Mouse (Mus musculus): ENCODE measurements around the gene Dync1i2. TPM values are rescaled to one million over a fixed set of nuclear protein-coding genes. Genes with fewer than 3 reads are reported as not detected.
A peak's percentile ranks its signal among the peaks of the same experiment; 100 is the strongest.

Gene Dync1i2
- polyA plus RNA-seq, 1 experiment = 67.3 TPM

GRCm38 (mm10) chr2:71231951-71232350, 20.4 kb downstream of the Dync1i2 start:
- Histone ChIP-seq H3K27me3 (ENCODE audit: control insufficient read depth, insufficient read depth, insufficient read length) (no peaks in the 10 kb centered on the region), H3K4me3 (no peak overlapping the region), H3K4me2 (ENCODE audit: low read depth) (peak overlapping the region; percentile 41), H3ac (ENCODE audit: control insufficient read depth, insufficient read length) (no peak overlapping the region), H3K36me3 (ENCODE audit: control insufficient read depth, insufficient read depth) (peaks cover 60% of the 10 kb centered on the region), H3K79me2 (ENCODE audit: control insufficient read depth, insufficient read depth) (peaks cover 12% of the 10 kb centered on the region)
- no peak for TF ChIP-seq REST (IDR thresholded peaks at IDR 0.05; ENCODE audit: insufficient read depth, insufficient read length)
- no peak for TF ChIP-seq POLR2A (IDR thresholded peaks at IDR 0.05; ENCODE audit: insufficient read length, low read depth)
- TF ChIP-seq USF1 (IDR thresholded peaks at IDR 0.05; ENCODE audit: low read depth) = no peak
- TF ChIP-seq CEBPB (IDR thresholded peaks at IDR 0.05; ENCODE audit: insufficient read depth, poor library complexity, severe bottlenecking) = no peak
- no peak for TF ChIP-seq E2F4 (IDR thresholded peaks at IDR 0.05; ENCODE audit: insufficient read depth)
- no peak for TF ChIP-seq MYOG (IDR thresholded peaks at IDR 0.05; ENCODE audit: control insufficient read depth in 1 of 3, insufficient read depth in 1 of 3, insufficient read length in 2 of 3, low read depth in 2 of 3)
- no peak for TF ChIP-seq TCF3 (IDR thresholded peaks at IDR 0.05; ENCODE audit: insufficient read length, low read depth)

DNA sequence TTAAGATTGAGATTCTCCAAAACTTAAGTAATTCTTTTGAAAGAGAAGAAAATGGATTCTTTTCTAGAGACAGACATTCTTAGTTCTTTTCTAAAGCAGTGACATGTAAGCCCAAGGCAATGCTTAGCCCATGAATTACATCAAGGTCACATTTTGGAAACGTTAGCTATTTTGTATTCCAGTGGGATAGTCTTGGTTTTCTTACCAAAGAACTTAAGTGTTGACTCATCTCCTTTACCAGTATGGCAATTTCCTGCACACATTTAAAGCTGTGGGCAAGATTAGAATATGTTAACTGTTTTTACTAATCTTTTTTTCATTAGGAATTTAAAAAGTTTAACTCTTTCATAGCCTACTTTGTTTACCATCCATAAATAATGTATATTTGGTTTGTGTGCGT, 21.5 kb downstream of the Dync1i2 start:
- H3K79me2 ChIP-seq (ENCODE audit: control insufficient read depth, insufficient read depth) = peaks cover 12% of the 10 kb centered on the region
- peak overlapping the region; percentile 41 for H3K4me2 ChIP-seq (ENCODE audit: low read depth)
- H3ac ChIP-seq (ENCODE audit: control insufficient read depth, insufficient read length) = no peak overlapping the region
- no peaks in the 10 kb centered on the region for H3K27me3 ChIP-seq (ENCODE audit: control insufficient read depth, insufficient read depth, insufficient read length)
- no peak overlapping the region for H3K4me3 ChIP-seq
- peaks cover 51% of the 10 kb centered on the region for H3K36me3 ChIP-seq (ENCODE audit: control insufficient read depth, insufficient read depth)
- TF ChIP-seq SRF (IDR thresholded peaks at IDR 0.05; ENCODE audit: control insufficient read depth, insufficient read length, low read depth) (no peak), POLR2AphosphoS2 (IDR thresholded peaks at IDR 0.05; ENCODE audit: insufficient read length, low read depth) (no peak), MYOD1 (IDR thresholded peaks at IDR 0.05; ENCODE audit: control insufficient read depth in 1 of 3, insufficient read length in 2 of 3, low read depth in 2 of 3) (no peak), USF1 (IDR thresholded peaks at IDR 0.05; ENCODE audit: low read depth) (no peak), REST (IDR thresholded peaks at IDR 0.05; ENCODE audit: insufficient read depth, insufficient read length) (no peak), TCF12 (IDR thresholded peaks at IDR 0.05; ENCODE audit: insufficient read depth, poor library complexity, severe bottlenecking) (no peak), CEBPB (IDR thresholded peaks at IDR 0.05; ENCODE audit: insufficient read depth, poor library complexity, severe bottlenecking) (no peak), MAX (IDR thresholded peaks at IDR 0.05; ENCODE audit: low read depth) (no peak), POLR2A (IDR thresholded peaks at IDR 0.05; ENCODE audit: insufficient read length, low read depth) (no peak), E2F4 (IDR thresholded peaks at IDR 0.05; ENCODE audit: insufficient read depth) (no peak), TCF3 (IDR thresholded peaks at IDR 0.05; ENCODE audit: insufficient read length, low read depth) (no peak), MYOG (IDR thresholded peaks at IDR 0.05; ENCODE audit: control insufficient read depth in 1 of 3, insufficient read depth in 1 of 3, insufficient read length in 2 of 3, low read depth in 2 of 3) (no peak)

GRCm38 (mm10) chr2:71235420-71235819, 23.9 kb downstream of the Dync1i2 start:
- H3K79me2 ChIP-seq (ENCODE audit: control insufficient read depth, insufficient read depth) = peaks cover 12% of the 10 kb centered on the region
- TF ChIP-seq SRF (IDR thresholded peaks at IDR 0.05; ENCODE audit: control insufficient read depth, insufficient read length, low read depth) = no peak
- TF ChIP-seq MYOD1 (IDR thresholded peaks at IDR 0.05; ENCODE audit: control insufficient read depth in 1 of 3, insufficient read length in 2 of 3, low read depth in 2 of 3) = no peak
- TF ChIP-seq MAX (IDR thresholded peaks at IDR 0.05; ENCODE audit: low read depth) = no peak
- no peak for TF ChIP-seq POLR2A (IDR thresholded peaks at IDR 0.05; ENCODE audit: insufficient read length, low read depth)
- no peak for TF ChIP-seq REST (IDR thresholded peaks at IDR 0.05; ENCODE audit: insufficient read depth, insufficient read length)
- H3ac ChIP-seq (ENCODE audit: control insufficient read depth, insufficient read length) = no peak overlapping the region
- no peak overlapping the region for H3K4me3 ChIP-seq
- H3K27me3 ChIP-seq (ENCODE audit: control insufficient read depth, insufficient read depth, insufficient read length) = no peaks in the 10 kb centered on the region
- H3K36me3 ChIP-seq (ENCODE audit: control insufficient read depth, insufficient read depth) = peaks cover 47% of the 10 kb centered on the region
- no peak overlapping the region for H3K4me2 ChIP-seq (ENCODE audit: low read depth)

DNA sequence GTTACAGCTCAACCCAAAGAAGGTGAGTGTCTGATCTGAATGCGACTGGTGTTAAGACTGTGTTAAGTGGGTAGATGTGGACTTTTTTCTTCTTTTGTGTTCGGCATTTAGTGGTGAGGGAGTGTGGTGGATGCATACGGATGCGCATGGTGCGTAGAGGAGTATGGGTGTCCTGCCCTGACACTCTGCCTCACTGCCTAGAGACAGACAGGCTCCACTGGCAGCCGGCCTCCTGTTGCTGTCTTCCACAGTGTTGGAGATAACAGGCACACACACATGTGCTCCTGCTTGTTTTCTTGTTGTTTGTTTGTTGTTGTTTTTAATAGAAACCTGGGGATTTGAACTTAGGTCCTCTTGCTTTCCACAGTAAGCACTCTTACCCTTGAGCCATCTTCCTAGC, 24.5 kb downstream of the Dync1i2 start:
- Histone ChIP-seq H3ac (ENCODE audit: control insufficient read depth, insufficient read length) (no peak overlapping the region), H3K36me3 (ENCODE audit: control insufficient read depth, insufficient read depth) (peaks cover 42% of the 10 kb centered on the region), H3K4me3 (no peak overlapping the region), H3K79me2 (ENCODE audit: control insufficient read depth, insufficient read depth) (peaks cover 12% of the 10 kb centered on the region), H3K27me3 (ENCODE audit: control insufficient read depth, insufficient read depth, insufficient read length) (no peaks in the 10 kb centered on the region), H3K4me2 (ENCODE audit: low read depth) (no peak overlapping the region)
- TF ChIP-seq MYOD1 (IDR thresholded peaks at IDR 0.05; ENCODE audit: control insufficient read depth in 1 of 3, insufficient read length in 2 of 3, low read depth in 2 of 3) = no peak
- TF ChIP-seq POLR2A (IDR thresholded peaks at IDR 0.05; ENCODE audit: insufficient read length, low read depth) = no peak
- TF ChIP-seq SRF (IDR thresholded peaks at IDR 0.05; ENCODE audit: control insufficient read depth, insufficient read length, low read depth) = no peak
- TF ChIP-seq MYOG (IDR thresholded peaks at IDR 0.05; ENCODE audit: control insufficient read depth in 1 of 3, insufficient read depth in 1 of 3, insufficient read length in 2 of 3, low read depth in 2 of 3) = no peak
- no peak for TF ChIP-seq TCF12 (IDR thresholded peaks at IDR 0.05; ENCODE audit: insufficient read depth, poor library complexity, severe bottlenecking)
- TF ChIP-seq MAX (IDR thresholded peaks at IDR 0.05; ENCODE audit: low read depth) = no peak
- no peak for TF ChIP-seq TCF3 (IDR thresholded peaks at IDR 0.05; ENCODE audit: insufficient read length, low read depth)
- no peak for TF ChIP-seq POLR2AphosphoS2 (IDR thresholded peaks at IDR 0.05; ENCODE audit: insufficient read length, low read depth)
- TF ChIP-seq USF1 (IDR thresholded peaks at IDR 0.05; ENCODE audit: low read depth) = no peak
- no peak for TF ChIP-seq REST (IDR thresholded peaks at IDR 0.05; ENCODE audit: insufficient read depth, insufficient read length)
- no peak for TF ChIP-seq CEBPB (IDR thresholded peaks at IDR 0.05; ENCODE audit: insufficient read depth, poor library complexity, severe bottlenecking)
- no peak for TF ChIP-seq E2F4 (IDR thresholded peaks at IDR 0.05; ENCODE audit: insufficient read depth)

DNA sequence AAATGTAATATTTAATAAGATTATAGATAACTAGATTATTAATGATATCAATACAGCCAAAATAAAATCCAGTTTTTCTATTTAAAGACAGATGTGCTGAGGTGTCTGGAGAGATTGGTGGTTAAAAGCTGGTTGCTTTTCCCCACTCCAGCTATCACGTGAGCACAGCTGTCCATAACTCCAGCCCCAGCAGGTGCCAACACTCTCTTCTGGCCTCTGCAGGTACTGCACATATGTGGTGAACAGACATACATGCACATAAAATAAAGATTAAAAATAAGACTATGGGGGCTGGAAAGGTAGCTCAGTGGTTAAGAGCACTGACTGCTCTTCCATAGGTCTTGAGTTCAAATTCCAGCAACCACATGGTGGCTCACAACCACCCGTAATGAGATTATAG, 30.0 kb downstream of the Dync1i2 start:
- H3K4me2 ChIP-seq (ENCODE audit: low read depth) = no peak overlapping the region
- no peak for TF ChIP-seq CEBPB (IDR thresholded peaks at IDR 0.05; ENCODE audit: insufficient read depth, poor library complexity, severe bottlenecking)
- no peak for TF ChIP-seq USF1 (IDR thresholded peaks at IDR 0.05; ENCODE audit: low read depth)
- no peak for TF ChIP-seq MYOD1 (IDR thresholded peaks at IDR 0.05; ENCODE audit: control insufficient read depth in 1 of 3, insufficient read length in 2 of 3, low read depth in 2 of 3)
- TF ChIP-seq TCF12 (IDR thresholded peaks at IDR 0.05; ENCODE audit: insufficient read depth, poor library complexity, severe bottlenecking) = no peak
- TF ChIP-seq REST (IDR thresholded peaks at IDR 0.05; ENCODE audit: insufficient read depth, insufficient read length) = no peak
- no peak for TF ChIP-seq TCF3 (IDR thresholded peaks at IDR 0.05; ENCODE audit: insufficient read length, low read depth)
- H3K27me3 ChIP-seq (ENCODE audit: control insufficient read depth, insufficient read depth, insufficient read length) = no peaks in the 10 kb centered on the region
- H3K4me3 ChIP-seq = no peak overlapping the region
- no peaks in the 10 kb centered on the region for H3K79me2 ChIP-seq (ENCODE audit: control insufficient read depth, insufficient read depth)
- no peak overlapping the region for H3ac ChIP-seq (ENCODE audit: control insufficient read depth, insufficient read length)
- H3K36me3 ChIP-seq (ENCODE audit: control insufficient read depth, insufficient read depth) = peaks cover 34% of the 10 kb centered on the region

Measured in myocyte (in vitro differentiated cells).